28 mouse cellular contexts compared by ENCODE assay signal in genomic region chr17:81386118-81386517, GRCm38 (mm10). TPM values are rescaled to one million over a fixed set of nuclear protein-coding genes. Genes with fewer than 3 reads are reported as not detected.
DNase-seq lines count a peak whose midpoint lies in the region; ATAC-seq and TF ChIP-seq lines count a peak whose summit lies in the region.
"Had no signal": no experiment of that assay in that cellular context is flagged by ENCODE, and none has a peak within 500 bp of the region (broad histone marks: within the 10 kb centered on the region; RNA-seq: fewer than 3 reads in every experiment).

No protein-coding gene starts in this region.

- H3K36me3 ChIP-seq in liver, adult 2 months (ENCODE audit: control insufficient read depth, insufficient read depth, low read length): no peaks in the 10 kb centered on the region
- no peaks in the 10 kb centered on the region for H3K36me3 ChIP-seq in lung, postnatal 0 days (ENCODE audit: insufficient read depth, low read length)
- H3K36me3 ChIP-seq: embryonic facial prominence, embryonic 15.5 days; forebrain, embryonic 10.5 days; forebrain, embryonic 12.5 days had no signal

- H3K27ac ChIP-seq in cerebellum, adult 2 months (ENCODE audit: insufficient read depth, low read length): 0 out of 2 replicates have a peak overlapping the region, but pooled peaks have one; percentile 36
- no peak overlapping the region; the same call in 1 of the 2 replicates for H3K27ac ChIP-seq in liver, adult 2 months (replicated peaks; ENCODE audit: insufficient read depth, low read depth, low read length)
- H3K27ac ChIP-seq in lung, postnatal 0 days (ENCODE audit: low read length): peak overlapping the region; percentile 47; the same call in 1 of the 2 replicates
- H3K27ac ChIP-seq: embryonic facial prominence, embryonic 13.5 days; embryonic facial prominence, embryonic 15.5 days; forebrain, embryonic 10.5 days; forebrain, embryonic 12.5 days had no signal

- TF ChIP-seq POLR2A in cerebellum, adult 2 months (IDR thresholded peaks at IDR 0.05; ENCODE audit: borderline replicate concordance, insufficient read depth, low read length): no peak
- no peak for TF ChIP-seq POLR2A in liver, adult 2 months (IDR thresholded peaks at IDR 0.05; ENCODE audit: extremely low read depth, insufficient read depth, low read length)

- H3K9me3 ChIP-seq in lung, postnatal 0 days (ENCODE audit: low read length): no peaks in the 10 kb centered on the region
- H3K9me3 ChIP-seq: embryonic facial prominence, embryonic 13.5 days; embryonic facial prominence, embryonic 15.5 days; forebrain, embryonic 10.5 days; forebrain, embryonic 12.5 days had no signal

- 12% methylated on average over 2 of the region's 2 CpGs for WGBS in cerebellum, adult 2 months
- 71% methylated on average over 2 of the region's 2 CpGs for WGBS in liver, adult 2 months
- 85% methylated on average over 2 of the region's 2 CpGs for WGBS in lung, postnatal 0 days

- H3K9ac ChIP-seq in liver, adult 2 months (ENCODE audit: low read depth, low read length): no peak overlapping the region
- H3K9ac ChIP-seq in lung, postnatal 0 days (replicated peaks; ENCODE audit: low read depth): no peak overlapping the region
- H3K9ac ChIP-seq: embryonic facial prominence, embryonic 13.5 days; embryonic facial prominence, embryonic 15.5 days; forebrain, embryonic 12.5 days had no signal

- H3K4me2 ChIP-seq in lung, postnatal 0 days (replicated peaks; ENCODE audit: low read depth, low read length): no peak overlapping the region
- H3K4me2 ChIP-seq: embryonic facial prominence, embryonic 13.5 days; embryonic facial prominence, embryonic 15.5 days; forebrain, embryonic 12.5 days had no signal

- TF ChIP-seq EP300 in lung, postnatal 0 days (IDR thresholded peaks at IDR 0.05): no peak

- no peak overlapping the region for H3K4me3 ChIP-seq in cerebellum, adult 2 months (replicated peaks; ENCODE audit: insufficient read depth, low read depth, low read length)
- H3K4me3 ChIP-seq in liver, adult 2 months (ENCODE audit: insufficient read depth, low read depth, low read length): no peak overlapping the region
- no peak overlapping the region for H3K4me3 ChIP-seq in lung, postnatal 0 days (ENCODE audit: low read depth, low read length)
- H3K4me3 ChIP-seq: embryonic facial prominence, embryonic 13.5 days; embryonic facial prominence, embryonic 15.5 days; erythroblast, embryonic 14.5 days; forebrain, embryonic 10.5 days; forebrain, embryonic 12.5 days had no signal

- TF ChIP-seq CTCF in cerebellum, adult 2 months (IDR thresholded peaks at IDR 0.05; ENCODE audit: borderline replicate concordance, insufficient read depth, low read depth, low read length): no peak
- no peak for TF ChIP-seq CTCF in liver, adult 2 months (IDR thresholded peaks at IDR 0.05; ENCODE audit: low read depth, low read length)
- TF ChIP-seq CTCF in lung, postnatal 0 days (IDR thresholded peaks at IDR 0.05): no peak

- peaks cover 9% of the 10 kb centered on the region for H3K4me1 ChIP-seq in cerebellum, adult 2 months (ENCODE audit: control insufficient read depth, insufficient read depth, low read length)
- H3K4me1 ChIP-seq in liver, adult 2 months (ENCODE audit: control insufficient read depth, insufficient read depth, low read length): peaks cover 5% of the 10 kb centered on the region
- H3K4me1 ChIP-seq in lung, postnatal 0 days (ENCODE audit: insufficient read depth, low read depth, low read length): no peaks in the 10 kb centered on the region
- H3K4me1 ChIP-seq: embryonic facial prominence, embryonic 13.5 days; embryonic facial prominence, embryonic 15.5 days; forebrain, embryonic 10.5 days; forebrain, embryonic 12.5 days had no signal

- no peaks in the 10 kb centered on the region for H3K79me2 ChIP-seq in liver, adult 2 months (ENCODE audit: control insufficient read depth, insufficient read depth, low read length)

- no peaks in the 10 kb centered on the region for H3K27me3 ChIP-seq in cerebellum, adult 2 months (ENCODE audit: control insufficient read depth, insufficient read depth, low read length)
- H3K27me3 ChIP-seq in liver, adult 2 months (ENCODE audit: control insufficient read depth, insufficient read depth, low read length): no peaks in the 10 kb centered on the region
- no peaks in the 10 kb centered on the region for H3K27me3 ChIP-seq in lung, postnatal 0 days (replicated peaks; ENCODE audit: insufficient read depth, low read length)
- H3K27me3 ChIP-seq: embryonic facial prominence, embryonic 13.5 days; embryonic facial prominence, embryonic 15.5 days; forebrain, embryonic 12.5 days had no signal

- DNase-seq in cerebellum, adult 2 months: peak; percentile 44 to 73
- no peak for DNase-seq in cerebellum, adult 8-10 months
- DNase-seq in liver, adult 2 months (ENCODE audit: extremely low read depth, low read depth, low spot score): peak; percentile 69
- DNase-seq in liver: no peak
- DNase-seq in lung, postnatal 0 days (ENCODE audit: low spot score): no peak
- no peak for DNase-seq in lung, postnatal 10 days
- DNase-seq: adrenal gland, adult 2 months; adrenal gland, postnatal 10 days; adrenal gland, postnatal 25 days; cerebellum, adult 11-12 months; cerebellum, postnatal 10 days; cerebellum, postnatal 25 days; embryo, embryonic 11 days had no signal

- ATAC-seq in lung, postnatal 0 days: no peak
- ATAC-seq: forebrain, embryonic 14.5 days; forebrain, embryonic 16.5 days had no signal

RNA-seq across cellular contexts. Expression of gene Gm11096, which starts 55.4 kb away (rescaled TPM):
- not detected in 2 replicates for polyA plus RNA-seq in cerebellum, adult 2 months (2012; rRNA removed)
- not detected in 2 replicates for total RNA-seq in liver, adult 2 months (2014; rRNA removed)
- polyA plus RNA-seq in liver, adult 2 months (2012; rRNA removed): not detected in 2 replicates
- polyA plus RNA-seq in lung, postnatal 0 days (2015; fragmentation: Nextera tagmentation; extraction: Ambion mirVana): not detected in 2 replicates
- total RNA-seq: adrenal gland, adult 2 months; adrenal gland, postnatal 10 days; adrenal gland, postnatal 25 days; adrenal gland, postnatal 4 days; common myeloid progenitor, adult 5-6 weeks; ES-E14; MEL had no signal
- polyA plus RNA-seq: adrenal gland, adult 2 months; brain, embryonic 14.5 days; C2C12; embryonic facial prominence, embryonic 11.5 days; embryonic facial prominence, embryonic 13.5 days; embryonic facial prominence, embryonic 15.5 days; erythroblast, embryonic 14.5 days; forebrain, embryonic 10.5 days; forebrain, embryonic 12.5 days; forebrain, embryonic 14.5 days; forebrain, embryonic 16.5 days; frontal cortex, adult 2 months had no signal

Comparison
In these comparisons a context has a peak if more than half of its experiments do, and no peak if none do; other contexts are left out.
1. DNase-seq: peak in cerebellum, adult 2 months (2 of 2) and liver, adult 2 months (single experiment); none in cerebellum, adult 8-10 months (single experiment), liver (single experiment), lung, postnatal 0 days (single experiment) and lung, postnatal 10 days (single experiment).